Mouse (Mus musculus): ENCODE measurements around the gene Sirt1.
"Not testable (repeated sequence)": the region's sequence is repeated elsewhere in the genome, so short reads cannot be mapped to it uniquely, and the experiment has no call there.

The Sirt1 gene

DNA sequence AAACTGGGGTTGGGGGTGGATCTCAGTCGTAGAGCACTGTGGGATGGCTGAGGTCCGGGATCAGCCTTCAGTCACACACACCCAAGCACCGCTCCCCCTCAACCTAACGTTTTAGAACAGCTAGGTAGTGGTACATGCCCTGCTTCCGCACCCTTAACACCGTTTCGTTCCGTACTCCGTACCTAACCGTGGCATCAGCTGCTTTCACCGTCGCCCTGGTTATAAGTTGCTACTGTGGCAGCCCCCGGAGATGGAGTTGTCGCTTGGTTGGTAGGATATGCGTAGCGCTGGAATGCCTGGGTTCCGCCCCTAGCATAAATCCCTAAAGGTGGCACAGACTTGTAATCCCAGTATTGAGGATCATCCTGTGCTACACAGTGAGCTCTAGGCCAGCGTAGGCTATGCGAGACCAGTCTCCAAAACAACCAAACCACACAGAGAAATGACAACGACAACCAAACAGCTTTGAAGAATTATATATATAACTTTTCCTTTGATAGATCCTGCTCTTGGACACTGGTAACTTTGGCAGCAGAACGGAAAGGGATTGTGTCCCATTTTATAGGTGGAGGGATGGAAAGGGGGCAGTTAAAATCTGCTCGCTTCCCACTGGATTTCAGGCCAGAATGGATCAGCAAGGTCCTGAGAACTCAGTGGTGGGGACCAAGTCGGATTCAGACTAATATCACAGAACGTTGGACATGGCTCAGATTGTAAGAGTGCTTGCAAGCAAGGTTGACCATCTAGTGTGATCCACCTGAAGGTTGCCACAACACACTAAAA is at the start of gene Sirt1:
Sirt1 (minus strand) TSS at position 207 of the 783 bp plus-strand sequence.
- no peak for DNase-seq

DNA sequence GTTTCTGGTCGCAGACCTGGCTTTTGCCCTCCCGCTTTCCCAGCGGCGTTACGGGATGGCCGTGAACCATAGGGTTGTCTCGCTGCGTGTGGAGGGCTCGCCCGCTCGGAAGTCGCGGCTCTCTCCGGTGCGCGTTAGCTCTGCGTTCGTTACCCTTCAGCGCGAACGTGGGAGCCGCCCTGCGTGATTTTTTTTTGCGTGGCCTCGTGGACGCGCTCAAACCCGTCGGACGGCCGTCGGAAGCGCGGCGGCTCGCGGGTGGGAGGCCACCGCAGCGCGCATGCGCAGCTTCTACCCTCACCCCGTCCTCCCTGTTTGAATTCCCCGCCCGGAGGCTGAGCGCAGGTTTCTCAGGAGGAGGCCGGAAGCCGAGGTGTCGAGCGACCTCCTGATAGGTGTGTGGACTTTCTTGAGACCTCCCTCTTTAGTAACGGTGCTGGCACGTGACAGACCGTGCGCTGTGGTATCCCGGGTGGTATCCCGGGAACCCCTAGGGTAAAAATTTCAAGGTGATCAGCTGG is 48.3 kb upstream of the Sirt1 start, which contains the start of gene Ctnna3:
Ctnna3 (plus strand) TSS at position 314 of the 521 bp plus-strand sequence.
- peak; percentile 92 for DNase-seq

DNA sequence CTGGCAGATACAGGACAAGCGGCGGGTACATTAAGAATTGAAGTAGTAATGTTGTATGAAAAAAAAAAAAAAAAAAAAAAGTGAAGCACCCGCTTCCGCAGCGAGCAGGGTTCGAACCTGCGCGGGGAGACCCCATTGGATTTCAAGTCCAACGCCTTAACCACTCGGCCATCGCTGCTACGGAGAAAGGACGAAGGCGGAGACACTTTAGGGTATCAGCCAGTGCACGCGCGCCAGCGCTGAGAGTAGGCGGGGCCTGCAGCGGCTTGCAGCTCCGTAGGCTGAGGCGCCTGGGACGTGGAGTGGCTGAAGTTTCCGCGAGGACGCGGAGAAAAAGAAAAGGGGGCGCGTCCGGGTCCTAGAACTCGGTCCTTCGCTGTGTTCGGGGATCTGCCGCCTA is 47.9 kb upstream of the Sirt1 start:
- peak; percentile 98 for DNase-seq

DNA sequence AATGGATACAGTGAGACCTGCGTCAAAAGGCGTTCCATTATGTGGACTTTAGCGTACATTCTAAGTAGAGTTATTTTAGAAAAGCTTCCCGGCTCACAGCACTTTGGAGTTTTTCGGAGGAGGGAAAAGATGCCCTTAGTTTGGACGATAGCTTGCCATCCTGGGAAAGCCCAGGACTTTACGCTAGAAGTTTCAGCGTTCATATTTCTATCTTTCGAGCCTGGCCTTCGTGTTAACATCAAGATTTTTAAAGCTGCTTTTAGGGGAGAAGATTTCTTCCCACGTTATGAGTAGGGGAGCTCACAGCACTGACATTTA is 47.5 kb upstream of the Sirt1 start:
- no peak for DNase-seq

DNA sequence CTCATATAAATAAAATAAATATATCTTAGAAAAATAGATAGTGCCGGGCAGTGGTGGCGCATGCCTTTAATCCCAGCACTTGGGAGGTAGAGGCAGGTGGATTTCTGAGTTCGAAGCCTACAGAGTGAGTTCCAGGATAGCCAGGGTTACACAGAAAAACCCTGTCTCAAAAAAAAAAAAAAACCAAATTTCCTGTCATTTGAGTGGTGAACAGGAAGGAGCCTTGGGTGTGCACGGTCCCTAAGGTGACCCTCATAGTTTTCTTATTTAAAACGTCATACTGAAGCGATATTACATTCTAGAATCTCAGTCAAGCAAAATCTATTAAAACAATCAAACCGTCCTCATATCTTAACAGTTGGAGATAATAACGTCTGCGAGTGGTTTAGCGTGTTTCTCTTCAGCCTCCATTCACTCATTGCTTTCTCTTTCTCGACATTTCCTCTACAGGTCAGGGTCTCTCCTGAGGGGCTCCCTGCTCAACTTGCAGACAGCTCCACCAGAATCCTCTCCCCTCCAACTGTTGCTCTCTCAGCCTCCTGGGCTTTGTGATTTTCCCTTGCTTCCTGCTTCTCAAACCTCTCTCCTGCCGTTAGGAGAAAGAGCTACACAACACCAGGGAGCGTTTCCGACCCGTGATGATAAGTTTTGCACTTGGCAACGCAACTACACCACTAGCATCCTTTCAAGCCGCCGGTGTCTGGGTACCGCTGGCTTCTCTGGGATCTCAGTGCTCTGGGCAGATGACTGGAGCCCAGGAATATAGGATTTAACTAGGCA is 46.9 kb upstream of the Sirt1 start:
- DNase-seq, result peak; percentile 53

DNA sequence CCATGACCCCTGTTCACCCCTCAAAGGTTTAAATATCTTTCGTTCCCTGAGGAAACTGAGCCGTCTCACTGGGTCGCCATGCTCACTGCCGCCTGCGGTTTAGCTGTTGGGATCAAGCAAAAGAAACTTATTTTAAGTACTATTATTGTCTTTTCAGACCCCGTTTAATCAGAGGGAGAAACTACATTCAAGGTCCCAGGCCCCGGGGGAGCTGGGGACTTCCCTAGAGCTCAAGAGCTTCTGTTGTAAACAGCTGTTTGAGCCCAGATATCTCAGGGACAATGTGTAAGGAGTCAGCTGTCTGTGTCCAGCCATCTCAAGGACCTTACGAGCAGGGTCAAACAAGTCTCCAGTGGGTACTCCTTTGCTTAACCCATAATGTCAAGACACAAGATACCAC is 45.6 kb upstream of the Sirt1 start:
- DNase-seq, result no peak

DNA sequence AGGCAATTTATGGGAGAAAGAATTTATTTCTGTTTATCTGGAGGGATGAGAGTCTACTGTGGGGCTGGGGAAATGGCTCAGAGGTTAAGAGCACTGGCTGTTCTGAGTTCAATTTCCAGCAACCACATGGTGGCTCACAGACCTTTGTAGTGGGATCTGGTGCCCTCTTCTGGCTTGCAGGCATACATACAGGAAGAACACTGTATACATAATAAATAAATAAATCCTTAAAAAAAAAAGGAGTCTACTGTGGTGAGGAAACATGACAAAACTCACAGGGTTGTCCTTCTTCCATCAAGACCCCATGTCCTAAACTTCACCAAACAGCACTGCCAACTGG is 42.9 kb upstream of the Sirt1 start:
- DNase-seq, result peak; percentile 44

DNA sequence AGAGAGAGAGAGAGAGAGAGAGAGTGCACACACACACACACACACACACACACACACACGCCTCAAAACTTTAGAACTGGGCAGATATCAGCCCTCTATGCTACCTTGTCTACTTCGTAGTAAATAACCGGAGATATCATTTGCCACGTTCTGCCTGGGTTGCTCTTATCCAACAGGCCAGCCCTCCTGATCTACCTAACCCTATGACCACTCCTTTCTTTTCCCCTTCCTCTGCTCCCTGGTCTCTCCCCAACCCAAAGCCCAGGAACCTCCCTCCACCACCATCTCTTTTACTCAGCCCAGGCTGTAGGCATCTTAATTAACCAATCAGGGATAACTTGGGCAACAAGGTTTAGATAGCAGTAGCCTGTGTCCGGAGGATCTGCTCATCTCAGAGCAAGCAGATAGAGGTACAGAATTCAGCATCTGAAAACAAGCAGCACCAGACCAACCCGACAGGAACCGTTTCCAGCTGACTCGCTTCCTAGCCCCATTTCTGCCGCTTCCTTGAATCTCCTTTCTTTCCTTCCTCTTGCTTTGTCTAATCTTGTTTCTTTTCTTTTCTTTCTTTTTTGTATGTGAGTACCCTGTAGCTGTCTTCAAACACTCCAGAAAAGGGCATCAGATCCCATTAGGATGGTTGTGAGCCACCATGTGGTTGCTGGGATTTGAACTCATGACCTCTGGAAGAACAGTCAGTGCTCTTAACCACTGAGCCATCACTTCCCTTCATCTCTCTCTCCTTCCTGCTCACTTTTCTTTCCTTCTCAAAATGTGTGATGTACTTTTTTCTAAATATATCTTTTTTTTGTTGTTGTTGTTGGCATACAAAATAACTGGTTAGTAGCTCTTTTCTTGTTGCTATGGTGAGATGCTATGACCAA is 42.3 kb upstream of the Sirt1 start:
- no peak for DNase-seq

DNA sequence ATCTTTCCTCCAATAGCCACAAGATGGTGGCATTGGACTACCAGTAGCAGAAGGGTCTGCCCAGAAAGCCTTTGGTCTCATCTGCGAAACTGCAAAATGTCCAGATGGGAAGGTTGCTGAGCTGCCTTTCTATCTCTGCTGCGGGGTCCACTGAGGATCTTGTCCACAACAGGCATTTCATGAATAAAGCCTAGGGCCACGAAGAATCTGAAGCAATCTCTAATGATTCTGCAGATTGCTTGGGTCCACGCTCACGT is 41.2 kb upstream of the Sirt1 start:
- no peak for DNase-seq

DNA sequence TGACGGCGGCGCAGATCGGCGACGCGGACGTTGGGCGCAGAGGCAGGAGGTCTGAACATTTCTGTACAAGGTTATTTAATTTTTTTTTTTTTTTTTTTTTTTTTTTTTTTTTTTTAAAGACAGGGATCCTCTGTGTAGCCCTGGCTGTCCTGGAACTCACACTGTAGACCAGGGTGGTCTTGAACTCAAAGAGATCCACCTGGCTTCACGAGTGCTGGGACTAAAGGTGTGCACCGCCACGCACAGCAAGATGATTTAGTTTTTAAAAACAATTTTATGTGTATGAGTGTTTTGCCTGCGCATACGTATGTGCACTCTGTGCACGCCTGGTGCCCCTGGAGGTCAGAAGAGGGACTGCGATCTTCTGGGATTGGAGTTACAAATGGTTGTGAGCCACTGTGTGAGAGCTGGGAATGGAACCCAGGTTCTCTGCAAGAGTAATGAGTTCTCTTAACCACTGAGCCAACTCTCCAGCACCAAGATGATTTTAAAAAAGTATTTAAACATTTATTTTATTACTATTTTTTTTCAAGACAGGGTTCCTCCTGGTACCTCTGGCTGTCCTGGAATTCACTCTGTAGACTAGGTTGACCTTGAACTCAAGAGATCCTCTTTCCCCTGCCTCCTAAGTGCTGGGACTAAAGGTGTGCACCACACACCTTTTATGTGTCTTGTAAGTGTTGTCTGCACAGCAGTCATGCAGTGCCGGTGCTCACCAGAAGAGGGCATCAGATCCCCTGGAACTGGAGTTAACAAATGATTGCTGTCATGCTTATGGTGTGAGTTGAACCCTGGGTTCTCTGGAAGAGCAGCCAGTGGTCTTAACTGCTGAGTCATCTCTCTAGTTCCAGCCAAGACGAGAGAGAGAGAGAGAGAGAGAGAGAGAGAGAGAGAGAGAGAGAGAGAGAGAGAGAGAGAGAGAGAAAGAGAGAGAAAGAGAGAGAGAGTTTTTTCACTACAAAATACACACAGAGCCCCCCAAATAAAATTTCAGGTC is 40.5 kb upstream of the Sirt1 start, which contains the start of gene Gm7075:
Gm7075 (minus strand) TSS at position 51 of the 997 bp plus-strand sequence.
- DNase-seq, result peak; percentile 64

DNA sequence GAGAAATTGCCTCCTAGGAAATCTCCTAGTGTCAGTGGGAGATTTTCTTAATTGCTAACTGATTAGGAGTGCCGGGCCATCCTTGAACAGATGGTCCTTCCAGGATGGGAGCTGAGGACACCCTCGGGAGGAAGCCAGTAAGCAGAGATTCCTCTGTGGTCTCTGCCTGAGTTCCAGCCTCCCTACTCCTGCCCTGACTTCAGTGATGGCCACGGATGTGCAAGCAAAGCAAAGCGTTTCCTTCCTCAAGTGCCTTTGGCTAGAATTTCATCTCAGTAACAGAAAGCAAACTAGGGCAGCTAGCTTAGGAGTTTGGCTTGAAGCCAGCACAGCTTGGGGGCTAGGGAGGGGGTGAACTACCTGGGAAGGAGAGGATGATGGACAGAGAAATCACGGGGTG is 35.6 kb upstream of the Sirt1 start:
- DNase-seq, result no peak

DNA sequence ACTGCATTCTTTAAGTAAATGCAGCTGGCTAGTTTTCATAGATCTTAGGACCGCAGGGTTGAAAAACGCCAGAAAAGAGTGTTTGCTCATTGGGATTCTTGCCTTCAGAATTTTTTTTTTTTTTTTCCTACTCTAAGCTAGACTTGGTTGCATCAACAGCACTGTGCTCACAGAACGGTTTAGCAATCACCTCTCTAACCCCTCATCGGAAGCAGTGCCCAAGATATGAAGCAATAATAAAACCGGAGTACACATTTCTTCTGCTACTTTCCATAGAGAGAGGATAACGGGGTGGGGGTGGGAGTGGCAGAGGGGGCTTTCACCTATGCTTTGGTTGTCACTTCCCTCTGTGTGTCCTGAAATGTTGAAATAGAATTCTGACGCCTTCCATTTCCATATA is 34.3 kb upstream of the Sirt1 start:
- DNase-seq, result no peak

DNA sequence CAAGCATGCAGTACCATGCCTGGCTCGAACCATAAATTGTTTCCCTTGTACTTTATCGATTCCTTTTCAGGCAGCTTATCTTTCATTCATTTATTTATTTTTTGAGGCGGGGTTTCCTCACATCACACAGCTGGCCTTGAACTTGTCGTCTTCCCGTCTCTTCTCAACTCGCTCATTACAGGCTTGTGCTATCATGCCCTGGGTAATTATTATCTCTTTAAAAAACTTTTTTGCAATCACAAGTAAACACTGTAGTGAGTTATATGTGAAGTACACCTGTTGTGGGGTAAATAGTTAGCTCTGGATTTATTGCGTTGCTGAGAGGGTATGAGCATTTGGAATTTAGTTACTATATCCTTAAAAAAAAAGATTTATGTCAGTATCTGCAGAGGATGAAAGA is 33.8 kb upstream of the Sirt1 start:
- no peak for DNase-seq

DNA sequence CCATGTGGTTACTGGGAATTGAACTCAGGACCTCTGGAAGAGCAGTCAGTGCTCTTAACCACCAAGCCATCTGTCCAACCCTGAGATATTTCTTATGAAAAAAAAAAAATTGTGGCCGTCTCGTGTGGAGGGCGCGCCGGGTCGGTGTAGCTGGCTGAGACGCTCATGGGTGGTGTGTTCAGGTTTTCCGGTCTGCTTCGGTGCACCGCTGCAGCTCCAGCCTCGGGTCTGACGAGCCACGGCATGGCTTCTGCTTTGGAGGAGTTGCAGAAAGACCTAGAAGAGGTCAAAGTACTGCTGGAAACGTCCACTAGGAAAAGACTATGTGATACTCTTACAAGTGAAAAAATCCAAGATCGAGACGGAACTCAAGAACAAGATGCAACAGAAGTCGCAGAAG is 31.3 kb upstream of the Sirt1 start:
- no peak for DNase-seq

DNA sequence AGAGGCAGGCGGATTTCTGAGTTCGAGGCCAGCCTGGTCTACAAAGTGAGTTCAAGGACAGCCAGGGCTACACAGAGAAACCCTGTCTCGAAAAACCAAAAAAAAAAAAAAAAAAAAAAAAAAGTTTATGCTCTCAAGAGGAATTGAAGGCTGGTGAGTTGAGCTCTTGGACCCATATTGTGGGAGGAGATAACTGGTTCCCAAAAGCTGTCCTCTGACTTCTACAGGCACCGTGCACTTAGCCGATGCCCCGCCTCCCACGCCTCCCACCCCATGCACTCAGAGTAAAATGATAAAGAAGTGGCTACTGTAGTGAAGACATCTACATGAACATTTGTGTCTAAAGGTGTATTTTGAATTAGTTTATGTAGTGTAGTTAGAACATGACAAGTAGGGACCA is 30.2 kb upstream of the Sirt1 start:
- DNase-seq, result not testable (repeated sequence)

DNA sequence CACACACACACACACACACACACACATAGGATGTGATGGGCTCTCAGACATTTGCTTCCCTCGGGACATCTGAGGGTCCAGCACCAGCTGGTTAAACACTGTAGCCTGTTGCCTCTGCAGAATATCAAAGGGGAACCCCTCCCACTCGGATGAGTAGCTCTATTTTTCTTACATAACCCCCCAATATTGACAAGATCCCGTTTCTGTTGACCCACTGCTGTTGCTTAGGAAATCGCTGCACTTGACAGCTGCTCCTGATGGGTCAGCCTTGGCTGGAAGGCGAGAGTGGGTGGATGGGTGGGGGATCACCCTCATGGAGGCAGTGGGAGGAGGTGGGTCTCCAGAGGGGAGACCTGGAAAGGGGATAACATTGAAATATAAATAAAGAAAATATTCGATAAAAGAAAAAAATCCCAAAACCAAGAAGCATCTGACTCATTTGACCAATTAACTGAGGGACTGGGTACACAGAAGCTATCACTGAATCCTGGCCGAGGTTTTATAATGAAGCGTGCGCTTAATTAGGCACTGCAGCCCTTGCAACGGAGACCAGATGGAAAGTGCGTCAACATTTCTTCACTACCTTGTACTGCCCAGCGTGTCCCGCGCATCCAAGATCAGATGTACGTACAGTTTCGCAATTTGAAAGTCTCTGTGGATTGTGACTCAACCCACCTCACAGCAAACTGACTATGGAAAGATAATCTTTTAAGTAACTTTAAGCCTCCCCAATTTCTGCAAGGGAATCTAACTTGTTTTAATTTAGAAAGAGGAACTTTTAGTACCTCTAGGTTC is 28.9 kb upstream of the Sirt1 start:
- DNase-seq, result no peak

DNA sequence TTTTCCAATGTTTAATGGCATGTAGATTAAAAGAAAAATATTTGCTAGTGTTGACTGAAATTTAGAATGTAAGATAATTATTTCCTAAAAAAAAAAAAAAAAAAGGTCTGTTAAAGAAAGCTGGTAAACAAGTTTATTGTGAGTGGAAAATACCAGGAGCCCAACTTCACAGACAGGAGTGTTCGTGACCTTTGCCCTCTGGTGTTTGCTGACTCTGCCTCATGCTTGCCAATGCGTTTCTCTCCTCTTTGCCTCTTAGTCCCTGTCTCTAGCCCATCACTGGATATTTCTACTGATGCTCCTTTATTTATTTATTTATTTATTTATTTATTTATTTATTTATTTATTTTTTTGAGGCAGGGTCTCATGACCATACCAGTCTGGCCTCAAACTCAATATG is 22.1 kb upstream of the Sirt1 start:
- peak; percentile 58 for DNase-seq

DNA sequence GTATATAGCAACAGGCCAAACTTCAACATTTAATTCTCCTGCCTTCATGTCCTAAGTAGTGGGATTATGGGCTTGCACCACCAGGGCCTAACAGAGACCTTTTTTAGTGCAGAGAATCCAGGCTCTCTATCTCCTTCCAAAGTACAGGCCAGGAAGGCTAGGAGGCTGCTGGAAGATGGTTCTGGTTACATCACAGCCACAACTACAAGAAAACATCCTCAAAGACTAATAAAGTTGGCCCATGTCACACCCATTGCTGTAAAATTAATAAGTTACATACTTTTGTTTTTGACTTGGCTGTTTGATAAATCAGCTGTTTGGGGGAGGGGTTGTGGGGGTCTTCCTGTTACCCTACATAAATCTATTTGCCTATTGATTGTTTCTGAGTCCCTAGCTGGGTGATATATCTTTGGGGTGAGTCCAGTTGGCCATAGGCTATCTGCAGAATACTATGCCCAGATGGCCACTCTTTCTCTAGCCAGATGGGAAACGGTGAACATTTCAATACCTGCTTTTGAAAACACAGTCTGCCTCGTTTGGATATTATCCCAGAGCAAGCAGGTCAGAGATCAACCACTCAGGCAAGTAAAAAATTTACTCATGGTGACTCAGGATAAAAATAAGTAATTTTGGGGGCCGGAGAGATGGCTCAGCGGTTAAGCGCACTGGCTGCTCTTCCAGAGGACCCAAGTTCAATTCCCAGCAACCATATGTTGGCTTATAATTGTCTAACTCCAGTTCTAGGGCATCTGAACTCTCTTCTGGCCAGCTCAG is 21.4 kb upstream of the Sirt1 start:
- peak; percentile 12 for DNase-seq

DNA sequence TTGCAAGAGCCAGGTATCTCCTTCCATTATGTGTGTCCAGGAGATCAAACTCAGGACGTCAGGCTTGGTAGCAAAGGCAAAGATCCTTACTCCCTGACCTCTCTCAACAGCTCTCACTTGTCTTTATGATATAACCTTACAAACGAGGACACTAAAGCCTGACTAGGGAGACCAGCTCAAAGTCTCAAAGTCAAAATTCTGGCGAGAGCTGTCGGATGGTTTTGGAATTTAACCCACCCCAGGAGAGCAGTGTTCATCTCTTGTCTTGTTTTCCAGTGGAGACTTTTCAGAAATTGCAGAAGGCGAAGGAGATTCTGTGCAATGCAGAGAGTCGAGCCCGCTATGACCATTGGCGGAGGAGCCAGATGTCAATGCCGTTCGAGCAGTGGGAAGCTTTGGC is 15.5 kb upstream of the Sirt1 start:
- no peak for DNase-seq

DNA sequence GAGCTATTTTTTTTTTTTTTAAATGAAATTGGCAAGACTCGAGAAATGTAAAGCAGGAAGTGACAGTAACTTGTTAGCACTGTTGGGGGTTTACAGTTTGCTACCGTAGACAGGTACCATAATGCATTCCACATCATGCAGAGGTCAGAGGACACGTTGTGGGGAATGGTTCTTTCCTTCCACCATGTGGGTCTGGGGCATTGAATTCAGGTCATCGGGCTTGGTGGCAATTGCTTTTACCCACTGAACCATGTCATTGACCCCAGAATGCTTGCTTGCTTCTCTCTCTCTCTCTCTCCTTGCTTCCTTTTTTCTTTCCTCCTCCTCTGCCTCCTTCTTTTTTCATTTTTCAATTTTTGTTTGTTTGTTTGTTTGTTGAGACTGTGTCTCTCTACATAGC is 7.4 kb upstream of the Sirt1 start:
- DNase-seq, result peak; percentile 16

DNA sequence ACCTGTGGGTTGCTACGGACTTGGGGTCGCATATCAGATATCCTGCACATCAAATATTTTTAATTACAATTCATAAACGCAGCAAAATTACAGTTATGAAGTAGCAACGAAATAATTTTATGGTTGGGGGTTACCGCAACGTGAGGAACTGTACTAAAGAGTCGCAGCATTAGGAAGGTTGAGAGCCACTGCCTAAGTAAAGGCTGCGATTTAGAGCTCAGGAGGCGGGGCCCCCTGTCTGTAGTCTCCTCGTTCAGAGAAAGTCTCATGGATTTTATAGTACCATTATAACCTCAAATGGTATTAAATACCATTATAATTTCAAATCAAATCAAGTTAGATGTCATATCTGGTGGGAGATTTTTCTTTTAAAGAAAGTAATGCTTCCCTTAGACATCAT is 5.5 kb upstream of the Sirt1 start:
- DNase-seq, result no peak

Measured in kidney, postnatal 10 days (tissue).